Mouse (Mus musculus) heart, embryonic 13.5 days (tissue): ENCODE results near the gene Ncaph. TPM values are rescaled to one million over a fixed set of nuclear protein-coding genes. Genes with fewer than 3 reads are reported as not detected.
"Not testable (repeated sequence)": the region's sequence is repeated elsewhere in the genome, so short reads cannot be mapped to it uniquely, and the experiment has no call there.

ENCODE experiments used
- ATAC-seq: fragments of 200-750 bp; cut with Nextera tagmentation; 2 replicates; pipeline ENCODE4 v1.8.0; 2017; ENCODE audit warnings: moderate TSS enrichment; ENCODE audit not compliant: insufficient number of reproducible peaks, low FRiP score, low TSS enrichment; ENCODE audit errors: extremely low read depth
- H3K27ac ChIP-seq: fragments of 300-500 bp; sonication (generic); replicated peaks from 2 replicates; pipeline ENCODE4 v1.5.1; 2015; ENCODE audit warnings: moderate library complexity, mild to moderate bottlenecking, inconsistent platforms
- H3K27me3 ChIP-seq: fragments of 300-500 bp; sonication (generic); replicated peaks from 2 replicates; pipeline ENCODE4 v1.6.1; 2015; ENCODE audit warnings: mild to moderate bottlenecking, inconsistent platforms
- H3K36me3 ChIP-seq: fragments of 300-500 bp; sonication (generic); 2 replicates; pipeline ENCODE4 v1.6.1; 2015; ENCODE audit warnings: mild to moderate bottlenecking, inconsistent platforms
- H3K4me1 ChIP-seq: fragments of 300-500 bp; sonication (generic); 2 replicates; pipeline ENCODE4 v1.6.1; 2015; ENCODE audit warnings: inconsistent platforms
- H3K4me2 ChIP-seq: fragments of 300-500 bp; sonication (generic); 2 replicates; pipeline ENCODE4 v1.6.1; 2015; ENCODE audit warnings: inconsistent platforms, mild to moderate bottlenecking, moderate library complexity
- H3K4me3 ChIP-seq: fragments of 300-500 bp; sonication (generic); 2 replicates; pipeline ENCODE4 v1.5.1; 2015; ENCODE audit warnings: moderate library complexity, mild to moderate bottlenecking, inconsistent platforms
- H3K9ac ChIP-seq: fragments of 300-500 bp; sonication (generic); 2 replicates; pipeline ENCODE4 v1.6.1; 2015; ENCODE audit warnings: inconsistent platforms, mild to moderate bottlenecking, moderate library complexity
- H3K9me3 ChIP-seq: fragments of 300-500 bp; sonication (generic); 2 replicates; pipeline ENCODE4 v1.6.1; 2016; ENCODE audit warnings: inconsistent platforms
- WGBS: fragments of 180-500 bp; shearing (Covaris S2); methylation state at CpG from one replicate; pipeline ENCODE4 v1.1.7; 2015; ENCODE audit warnings: mixed read lengths; 5-methylcytosine and 5-hydroxymethylcytosine counted together
- polyA plus RNA-seq: library from polyadenylated mRNA; unstranded; fragments of >200 nt; fragmentation: Nextera tagmentation; extraction: Ambion mirVana; gene quantifications from 2 replicates; pipeline ENCODE4 v1.2.1, GENCODE M21; 2015

Gene Ncaph
- polyA plus RNA-seq, 1 experiment from 2014 or later = 51.2 TPM

DNA sequence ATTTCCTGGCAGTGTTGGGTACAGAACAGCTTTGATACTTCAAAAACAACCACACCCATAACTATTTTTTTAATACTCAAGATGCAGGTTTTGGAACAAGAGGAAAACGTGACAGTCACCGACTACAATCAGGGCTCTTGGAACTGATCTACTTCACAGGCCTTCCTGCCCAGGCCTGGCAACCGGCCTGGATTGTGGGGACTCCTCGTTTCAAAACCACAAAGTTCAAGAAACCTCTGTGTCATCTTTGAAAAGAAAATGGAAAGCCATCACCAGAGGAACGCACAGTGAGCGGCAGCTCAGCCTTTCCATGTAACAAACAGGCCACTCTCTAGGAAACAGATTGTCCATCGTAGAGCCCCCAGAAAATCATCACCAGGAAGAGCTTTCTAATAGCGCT is 5.3 kb upstream of the Ncaph start:
- no peak for ATAC-seq
- peaks cover 29% of the 10 kb centered on the region for H3K36me3 ChIP-seq
- no peak overlapping the region for H3K4me2 ChIP-seq
- no peak overlapping the region for H3K27ac ChIP-seq
- H3K27me3 ChIP-seq = peaks cover 6% of the 10 kb centered on the region; the same call in 1 of the 2 replicates
- no peaks in the 10 kb centered on the region for H3K9me3 ChIP-seq
- WGBS = 87% methylated on average over 8 of the region's 8 CpGs
- H3K4me3 ChIP-seq = no peak overlapping the region
- H3K9ac ChIP-seq = no peak overlapping the region
- H3K4me1 ChIP-seq = peaks cover 51% of the 10 kb centered on the region

DNA sequence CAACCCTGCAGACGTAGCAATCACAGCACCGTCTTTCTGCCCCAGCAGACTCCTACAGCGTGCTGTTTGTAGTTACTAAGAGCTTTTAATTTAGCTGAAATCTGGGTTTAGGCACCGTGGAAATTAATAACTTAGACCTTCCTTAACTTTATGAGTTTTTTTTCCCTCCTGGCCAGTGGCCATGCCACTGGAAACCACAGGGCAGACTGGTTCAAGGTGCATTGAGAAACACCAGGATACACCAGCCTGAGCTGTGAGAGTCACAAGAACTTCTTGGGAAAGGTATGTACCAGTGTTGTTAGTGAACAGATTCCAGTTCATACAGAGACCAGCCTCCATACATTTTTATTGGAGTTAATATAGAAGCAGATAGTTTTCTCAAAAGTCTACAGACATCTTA is 4.7 kb upstream of the Ncaph start:
- Histone ChIP-seq H3K36me3 (peaks cover 29% of the 10 kb centered on the region), H3K4me3 (no peak overlapping the region), H3K9ac (no peak overlapping the region), H3K27ac (no peak overlapping the region), H3K4me1 (peaks cover 47% of the 10 kb centered on the region), H3K27me3 (peaks cover 3% of the 10 kb centered on the region; the same call in 1 of the 2 replicates), H3K4me2 (no peak overlapping the region), H3K9me3 (no peaks in the 10 kb centered on the region)
- WGBS = 86% methylated on average over 4 of the region's 4 CpGs
- no peak for ATAC-seq

DNA sequence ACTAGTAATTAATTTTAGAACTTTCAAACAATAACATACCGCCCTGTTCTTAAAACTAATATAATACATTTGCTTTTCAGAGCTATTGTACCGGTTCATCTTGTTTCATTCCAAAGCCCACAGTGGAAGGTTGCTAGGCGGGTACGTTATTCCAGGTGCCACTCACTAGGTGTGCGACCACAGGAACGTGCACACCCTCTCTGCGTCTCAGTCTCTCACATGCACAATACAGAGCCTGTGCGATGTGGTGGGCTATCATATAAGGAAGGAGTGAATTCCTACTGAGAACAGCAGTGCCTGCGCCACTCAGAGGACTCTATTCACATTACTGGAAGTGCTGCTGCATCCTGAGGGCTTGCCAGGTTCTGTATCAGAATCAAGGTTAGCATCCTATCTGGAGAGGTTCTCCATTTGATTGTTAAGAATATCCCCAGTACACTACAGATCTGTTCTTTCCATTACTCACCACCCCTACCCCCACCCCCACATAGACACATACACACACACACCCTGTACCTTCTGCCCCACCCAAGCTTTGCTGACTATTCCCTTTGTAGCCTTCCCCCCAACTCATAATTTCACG is 4.2 kb upstream of the Ncaph start:
- Histone ChIP-seq H3K27me3 (peaks cover 3% of the 10 kb centered on the region; the same call in 1 of the 2 replicates), H3K4me3 (no peak overlapping the region), H3K4me1 (peaks cover 48% of the 10 kb centered on the region), H3K4me2 (no peak overlapping the region), H3K9ac (no peak overlapping the region), H3K9me3 (no peaks in the 10 kb centered on the region), H3K36me3 (peaks cover 29% of the 10 kb centered on the region), H3K27ac (peak overlapping the region; percentile 53; the same call in 1 of the 2 replicates)
- no peak for ATAC-seq
- WGBS = 76% methylated on average over 10 of the region's 10 CpGs

DNA sequence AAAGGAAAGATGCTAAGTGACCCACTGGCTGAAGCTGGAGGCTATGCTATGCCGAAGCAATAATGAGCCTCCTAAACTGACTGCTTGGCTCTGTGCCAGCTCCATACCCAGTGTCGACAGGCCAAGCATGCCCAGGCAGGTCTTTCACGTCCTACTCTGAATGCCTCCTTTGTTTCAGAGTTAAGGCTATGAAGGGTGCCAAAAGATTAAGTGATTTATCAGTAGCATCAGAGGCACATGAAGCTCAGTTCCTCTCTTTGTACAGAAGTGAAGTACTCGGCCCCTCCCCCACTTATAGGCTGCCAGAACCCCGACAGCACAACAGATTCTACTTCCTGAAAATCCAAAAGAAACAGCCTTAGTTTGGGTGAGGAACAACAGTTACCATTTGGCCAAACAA is 3.2 kb upstream of the Ncaph start:
- Histone ChIP-seq H3K27me3 (peaks cover 3% of the 10 kb centered on the region; the same call in 1 of the 2 replicates), H3K9ac (peak overlapping the region; percentile 28; the same call in 1 of the 2 replicates), H3K27ac (peak overlapping the region; percentile 53), H3K4me1 (peaks cover 48% of the 10 kb centered on the region), H3K4me3 (peak overlapping the region; percentile 23), H3K4me2 (peak overlapping the region; percentile 54), H3K9me3 (no peaks in the 10 kb centered on the region), H3K36me3 (peaks cover 29% of the 10 kb centered on the region)
- ATAC-seq = no peak
- 2% methylated on average over 5 of the region's 5 CpGs for WGBS

DNA sequence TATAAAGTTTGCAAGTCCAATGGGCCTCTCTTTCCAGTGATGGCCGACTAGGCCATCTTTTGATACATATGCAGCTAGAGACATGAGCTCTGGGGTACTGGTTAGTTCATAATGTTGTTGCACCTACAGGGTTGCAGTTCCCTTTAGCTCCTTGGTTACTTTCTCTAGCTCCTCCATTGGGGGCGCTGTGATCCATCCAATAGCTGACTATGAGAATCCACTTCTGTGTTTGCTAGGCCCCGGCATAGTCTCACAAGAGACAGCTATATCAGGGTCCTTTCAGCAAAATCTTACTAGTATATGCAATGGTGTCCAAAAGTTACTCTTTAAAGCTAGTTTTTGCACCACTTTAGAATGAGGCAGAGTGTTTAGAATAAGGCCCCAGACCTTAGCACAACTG is 1.5 kb upstream of the Ncaph start:
- not testable (repeated sequence) for H3K27ac ChIP-seq, ATAC-seq, H3K27me3 ChIP-seq, H3K4me2 ChIP-seq, H3K9ac ChIP-seq, H3K4me3 ChIP-seq, H3K9me3 ChIP-seq
- Histone ChIP-seq H3K36me3 (peaks cover 15% of the 10 kb centered on the region), H3K4me1 (peaks cover 53% of the 10 kb centered on the region)
- 48% methylated on average over 3 of the region's 3 CpGs for WGBS

DNA sequence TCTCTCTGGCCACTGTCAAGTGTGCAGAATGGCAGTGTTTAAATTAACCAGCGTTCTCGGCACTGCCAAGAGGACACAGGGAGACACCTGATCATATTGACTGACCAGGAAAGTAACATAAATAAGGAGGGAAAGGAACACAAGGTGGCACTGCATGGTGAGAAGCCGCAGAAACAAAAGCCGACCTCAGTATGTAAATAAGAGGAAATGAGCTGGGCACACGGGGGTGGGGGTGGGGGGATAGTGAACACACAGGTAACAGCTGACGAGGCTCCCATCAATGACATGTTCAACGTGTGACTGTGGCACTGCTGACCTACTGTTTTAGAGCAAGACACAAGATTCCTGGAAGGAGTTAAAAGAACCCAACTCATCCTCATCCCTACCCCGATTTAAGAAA is 2.4 kb downstream of the Ncaph start:
- H3K4me2 ChIP-seq = peak overlapping the region; percentile 77
- no peaks in the 10 kb centered on the region for H3K27me3 ChIP-seq
- H3K9me3 ChIP-seq = no peaks in the 10 kb centered on the region
- H3K4me1 ChIP-seq = peaks cover 48% of the 10 kb centered on the region
- H3K9ac ChIP-seq = no peak overlapping the region
- peaks cover 14% of the 10 kb centered on the region for H3K36me3 ChIP-seq
- H3K27ac ChIP-seq = no peak overlapping the region
- H3K4me3 ChIP-seq = no peak overlapping the region
- no peak for ATAC-seq
- 72% methylated on average over 8 of the region's 8 CpGs for WGBS

DNA sequence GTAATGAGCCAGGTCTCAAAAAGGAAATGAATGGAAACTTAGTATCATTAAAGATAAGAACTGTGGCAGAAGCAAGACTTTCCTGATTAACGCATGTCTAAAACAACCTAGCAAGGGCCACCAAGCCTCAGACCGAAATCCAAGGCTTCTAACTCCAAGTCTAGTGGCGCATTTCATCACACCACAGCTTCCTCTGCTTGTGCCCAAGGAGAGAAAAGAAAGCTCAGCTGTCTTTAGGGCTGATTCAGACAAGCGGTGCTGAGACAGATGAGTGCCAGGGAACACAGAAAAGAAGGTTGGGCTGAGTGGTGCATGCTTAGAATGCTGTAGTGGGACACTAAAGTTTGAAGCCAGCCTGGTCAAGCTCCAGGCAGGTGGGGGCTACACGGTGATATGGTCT is 4.8 kb downstream of the Ncaph start:
- Histone ChIP-seq H3K4me3 (no peak overlapping the region), H3K4me2 (no peak overlapping the region), H3K4me1 (peaks cover 39% of the 10 kb centered on the region), H3K27me3 (no peaks in the 10 kb centered on the region), H3K9me3 (no peaks in the 10 kb centered on the region), H3K36me3 (peaks cover 38% of the 10 kb centered on the region), H3K9ac (no peak overlapping the region), H3K27ac (no peak overlapping the region)
- ATAC-seq = no peak
- WGBS = 60% methylated on average over 5 of the region's 5 CpGs

DNA sequence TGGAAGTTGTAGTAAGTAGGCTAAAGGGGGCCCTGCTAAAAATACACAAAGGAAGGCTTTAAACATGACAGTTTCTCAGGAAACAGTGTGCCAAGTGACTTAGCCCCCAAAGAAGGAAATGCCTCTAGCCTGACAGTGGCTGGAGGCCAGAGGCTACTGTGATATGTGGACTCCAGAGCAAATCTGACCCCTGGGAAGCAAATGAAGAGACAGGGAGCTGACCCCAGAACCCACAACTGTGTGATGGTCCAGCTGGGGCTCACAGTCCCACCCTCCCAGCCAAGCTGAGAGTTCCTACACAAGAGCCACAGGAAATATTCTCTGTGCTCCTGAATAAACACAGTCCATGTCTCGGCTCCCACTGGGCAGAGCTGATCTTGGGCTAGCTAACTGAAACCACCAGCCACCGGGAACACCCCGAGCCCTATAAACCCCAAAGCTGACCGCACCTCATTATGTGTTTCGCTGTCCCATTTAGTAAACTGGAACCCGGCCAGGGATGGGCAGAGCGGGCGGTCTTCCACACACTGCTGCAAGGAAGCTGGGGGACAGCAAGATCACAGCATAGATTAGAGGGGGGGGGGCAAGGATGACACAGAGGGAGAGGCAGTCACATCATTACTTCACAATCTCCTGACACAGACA is 12.0 kb downstream of the Ncaph start:
- Histone ChIP-seq H3K4me3 (no peak overlapping the region), H3K27ac (peak overlapping the region; percentile 61), H3K36me3 (peaks cover 93% of the 10 kb centered on the region), H3K9me3 (no peaks in the 10 kb centered on the region), H3K4me1 (no peaks in the 10 kb centered on the region), H3K4me2 (no peak overlapping the region), H3K9ac (no peak overlapping the region), H3K27me3 (no peaks in the 10 kb centered on the region)
- WGBS = 87% methylated on average over 8 of the region's 8 CpGs
- no peak for ATAC-seq

DNA sequence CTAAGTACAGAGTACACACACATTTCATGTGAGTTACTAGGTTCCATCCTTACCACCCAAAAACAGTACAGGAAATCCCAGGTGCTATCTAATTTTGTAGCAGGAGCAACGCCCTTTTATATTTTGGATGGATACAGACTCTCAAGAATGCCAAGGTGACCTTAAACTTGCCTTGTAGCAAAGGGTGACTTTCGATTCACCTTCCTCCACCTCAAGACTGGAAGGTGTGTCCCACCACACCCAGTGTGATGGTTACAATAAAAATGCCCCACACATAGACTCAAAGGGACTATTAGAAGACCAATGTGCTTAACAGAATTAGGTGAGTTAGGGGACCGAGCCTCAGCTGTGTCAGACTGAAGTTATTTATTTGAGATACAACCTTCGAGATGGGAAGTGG is 24.8 kb downstream of the Ncaph start:
- no peak overlapping the region for H3K27ac ChIP-seq
- H3K4me1 ChIP-seq = no peaks in the 10 kb centered on the region
- peaks cover 100% of the 10 kb centered on the region for H3K36me3 ChIP-seq
- WGBS = 86% methylated on average over 4 of the region's 4 CpGs
- H3K27me3 ChIP-seq = no peaks in the 10 kb centered on the region
- H3K4me3 ChIP-seq = no peak overlapping the region
- no peak overlapping the region for H3K9ac ChIP-seq
- H3K9me3 ChIP-seq = no peaks in the 10 kb centered on the region
- ATAC-seq = no peak
- no peak overlapping the region for H3K4me2 ChIP-seq

DNA sequence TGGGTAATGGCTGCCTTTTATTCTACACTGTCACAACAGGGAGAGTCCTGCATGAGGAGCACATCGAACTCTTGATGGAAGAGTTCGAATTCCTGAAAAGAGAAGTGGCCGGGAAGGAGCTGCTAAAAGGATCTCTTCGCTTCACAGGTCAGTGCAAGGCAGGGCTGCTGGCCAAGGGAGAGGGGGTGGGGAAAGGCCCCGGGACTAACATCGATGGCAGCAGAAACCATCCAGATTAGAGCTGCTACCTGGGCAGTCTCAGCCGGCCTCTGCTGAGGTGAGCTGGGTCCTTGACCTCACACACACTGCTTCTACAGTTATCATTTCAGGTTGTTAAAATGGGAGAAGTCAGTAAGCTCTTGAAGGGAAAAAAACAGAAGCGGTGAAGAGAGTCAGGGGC is 41.8 kb downstream of the Ncaph start:
- H3K36me3 ChIP-seq = peaks cover 13% of the 10 kb centered on the region
- H3K27me3 ChIP-seq = no peaks in the 10 kb centered on the region
- no peaks in the 10 kb centered on the region for H3K9me3 ChIP-seq
- no peak overlapping the region for H3K4me3 ChIP-seq
- H3K4me2 ChIP-seq = no peak overlapping the region
- H3K4me1 ChIP-seq = no peaks in the 10 kb centered on the region
- no peak for ATAC-seq
- 52% methylated on average over 8 of the region's 8 CpGs for WGBS
- no peak overlapping the region for H3K9ac ChIP-seq
- H3K27ac ChIP-seq = no peak overlapping the region

DNA sequence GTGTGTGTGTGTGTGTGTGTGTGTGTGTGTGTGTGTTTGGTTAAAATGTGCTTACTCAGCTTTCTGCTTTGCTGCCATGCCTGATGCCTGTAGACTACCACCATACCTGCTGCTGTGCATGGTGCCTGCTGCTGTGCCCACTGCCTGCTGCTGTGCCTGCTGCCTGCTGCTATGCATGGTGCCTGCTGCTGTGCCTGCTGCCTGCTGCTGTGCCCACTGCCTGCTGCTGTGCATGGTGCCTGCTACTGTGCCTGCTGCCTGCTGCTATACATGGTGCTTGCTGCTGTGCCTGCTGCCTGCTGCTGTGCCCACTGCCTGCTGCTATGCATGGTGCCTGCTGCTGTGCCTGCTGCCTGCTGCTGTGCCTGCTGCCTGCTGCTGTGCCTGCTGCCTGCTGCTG is 43.6 kb downstream of the Ncaph start:
- not testable (repeated sequence) for H3K4me1 ChIP-seq, H3K27me3 ChIP-seq, H3K9me3 ChIP-seq, H3K4me2 ChIP-seq, H3K27ac ChIP-seq, ATAC-seq, H3K4me3 ChIP-seq, H3K9ac ChIP-seq
- H3K36me3 ChIP-seq = peaks cover 17% of the 10 kb centered on the region

DNA sequence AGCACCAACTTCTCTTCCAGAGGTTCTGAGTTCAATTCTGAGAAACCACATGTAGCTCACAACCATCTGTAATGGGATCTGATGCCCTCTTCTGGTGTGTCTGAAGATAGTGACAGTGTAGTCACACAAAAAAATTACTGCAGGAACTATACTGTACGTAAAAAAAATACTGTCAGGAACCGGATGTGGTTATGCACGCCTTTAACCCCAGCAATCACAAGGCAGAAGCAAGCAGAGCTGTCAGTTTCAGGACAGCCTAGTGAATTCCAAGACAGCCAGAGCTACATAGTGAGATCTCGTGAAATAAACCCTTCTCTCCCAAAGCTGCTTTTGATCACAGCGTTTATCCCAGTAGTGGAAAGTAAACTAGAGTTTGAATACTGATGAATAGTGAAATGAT is 47.5 kb downstream of the Ncaph start:
- H3K9ac ChIP-seq = no peak overlapping the region
- H3K9me3 ChIP-seq = no peaks in the 10 kb centered on the region
- WGBS = 78% methylated on average over 5 of the region's 5 CpGs
- H3K27ac ChIP-seq = no peak overlapping the region
- no peak overlapping the region for H3K4me3 ChIP-seq
- no peak for ATAC-seq
- H3K4me1 ChIP-seq = no peaks in the 10 kb centered on the region
- peaks cover 10% of the 10 kb centered on the region for H3K36me3 ChIP-seq
- no peaks in the 10 kb centered on the region for H3K27me3 ChIP-seq
- H3K4me2 ChIP-seq = no peak overlapping the region
